Mouse (Mus musculus) spleen, adult 2 months (tissue): ENCODE data around the gene Sult5a1. TPM values are rescaled to one million over a fixed set of nuclear protein-coding genes. Genes with fewer than 3 reads are reported as not detected.

ENCODE experiments used
- DNase-seq, 2 experiments: peaks; one replicate each; pipeline versions ENCODE4 v3.0.0 to v3.0.0-alpha.2; 2012 to 2021; ENCODE audit warnings: low spot score in 2 of 2, low read depth in 1 of 2
- H3K27ac ChIP-seq: fragments of 200-500 bp; 2 replicates; pipeline ENCODE4 v1.5.1; 2012; ENCODE audit warnings: low read length, inconsistent platforms; ENCODE audit not compliant: insufficient read depth
- H3K27me3 ChIP-seq: fragments of 200-500 bp; 2 replicates; pipeline ENCODE4 v1.6.1; 2012; ENCODE audit warnings: mild to moderate bottlenecking, moderate library complexity, low read length, inconsistent platforms; ENCODE audit not compliant: control insufficient read depth, insufficient read depth
- H3K36me3 ChIP-seq: fragments of 200-500 bp; 2 replicates; pipeline ENCODE4 v1.6.1; 2012; ENCODE audit warnings: mild to moderate bottlenecking, low read length, inconsistent platforms; ENCODE audit not compliant: control insufficient read depth, insufficient read depth
- H3K4me1 ChIP-seq: fragments of 200-500 bp; 2 replicates; pipeline ENCODE4 v1.6.1; 2011; ENCODE audit warnings: inconsistent platforms; ENCODE audit not compliant: control insufficient read depth, insufficient read depth, insufficient read length
- H3K4me3 ChIP-seq: fragments of 200-500 bp; 2 replicates; pipeline ENCODE4 v1.5.1; 2011; ENCODE audit warnings: mild to moderate bottlenecking, inconsistent platforms; ENCODE audit not compliant: insufficient read depth, insufficient read length; ENCODE audit errors: extremely low read depth
- CTCF ChIP-seq: fragments of 200-500 bp; IDR thresholded peaks from 2 replicates; pipeline ENCODE4 v1.5.1; 2011; ENCODE audit warnings: mild to moderate bottlenecking, inconsistent platforms; ENCODE audit not compliant: insufficient read depth, insufficient read length, insufficient replicate concordance; ENCODE audit errors: extremely low read depth
- POLR2A ChIP-seq: fragments of 200-500 bp; IDR thresholded peaks from 2 replicates; pipeline ENCODE4 v1.6.1; 2011; ENCODE audit warnings: low read depth, low read length, inconsistent platforms
- WGBS: fragments of 180-500 bp; shearing (Covaris S2); methylation state at CpG from one replicate; pipeline ENCODE4 v1.1.7; 2018; 5-methylcytosine and 5-hydroxymethylcytosine counted together
- polyA plus RNA-seq: library from polyadenylated mRNA; depleted of rRNA; stranded (reverse); fragments of >200 nt; gene quantifications from 2 replicates; pipeline ENCODE4 v1.2.3, GENCODE M21; 2012

Gene Sult5a1
- polyA plus RNA-seq, 1 experiment: 0.92 TPM

GRCm38 (mm10) chr8:123135406-123135805, 22.7 kb downstream of the Sult5a1 start:
- no peaks in the 10 kb centered on the region for H3K4me1 ChIP-seq
- no peak for DNase-seq
- no peak overlapping the region for H3K4me3 ChIP-seq
- H3K36me3 ChIP-seq: no peaks in the 10 kb centered on the region
- H3K27ac ChIP-seq: no peak overlapping the region
- no peaks in the 10 kb centered on the region for H3K27me3 ChIP-seq
- TF ChIP-seq CTCF (no peak), POLR2A (no peak)
- WGBS: 64% methylated on average over 7 of the region's 7 CpGs

- Histone ChIP-seq H3K4me1 (no peaks in the 10 kb centered on the region), H3K27ac (no peak overlapping the region), H3K4me3 (no peak overlapping the region), H3K36me3 (no peaks in the 10 kb centered on the region), H3K27me3 (no peaks in the 10 kb centered on the region)
- TF ChIP-seq CTCF (no peak), POLR2A (no peak)
- WGBS: 85% methylated on average over 11 of the region's 11 CpGs
- DNase-seq: no peak
These were observed 23.9 kb downstream of the Sult5a1 start for GRCm38 (mm10) chr8:123134149-123134713.

DNA sequence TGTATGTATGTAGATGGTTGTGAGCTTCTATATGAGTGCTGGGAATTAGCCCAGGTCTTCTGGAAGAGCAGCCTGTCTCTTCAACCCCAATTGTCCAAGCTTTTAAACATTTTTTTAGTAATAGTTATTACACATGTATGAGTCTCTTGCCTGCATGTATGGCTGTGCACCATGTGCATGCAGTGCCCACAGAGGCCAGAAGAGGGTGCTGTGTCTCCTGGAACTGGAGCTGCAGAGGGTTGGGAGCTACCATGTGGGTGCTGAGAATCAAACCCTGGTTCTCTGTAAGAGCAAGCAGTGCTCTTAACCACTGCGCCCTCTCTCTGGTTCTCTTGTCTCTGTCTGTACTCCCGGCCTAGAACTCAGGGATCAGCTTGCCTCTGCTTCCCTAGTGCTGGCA, 25.2 kb downstream of the Sult5a1 start:
- no peak for TF ChIP-seq POLR2A
- TF ChIP-seq CTCF: no peak
- no peaks in the 10 kb centered on the region for H3K36me3 ChIP-seq
- 91% methylated on average over 2 of the region's 2 CpGs for WGBS
- DNase-seq: no peak
- H3K27ac ChIP-seq: no peak overlapping the region
- no peaks in the 10 kb centered on the region for H3K4me1 ChIP-seq
- no peaks in the 10 kb centered on the region for H3K27me3 ChIP-seq
- no peak overlapping the region for H3K4me3 ChIP-seq

DNA sequence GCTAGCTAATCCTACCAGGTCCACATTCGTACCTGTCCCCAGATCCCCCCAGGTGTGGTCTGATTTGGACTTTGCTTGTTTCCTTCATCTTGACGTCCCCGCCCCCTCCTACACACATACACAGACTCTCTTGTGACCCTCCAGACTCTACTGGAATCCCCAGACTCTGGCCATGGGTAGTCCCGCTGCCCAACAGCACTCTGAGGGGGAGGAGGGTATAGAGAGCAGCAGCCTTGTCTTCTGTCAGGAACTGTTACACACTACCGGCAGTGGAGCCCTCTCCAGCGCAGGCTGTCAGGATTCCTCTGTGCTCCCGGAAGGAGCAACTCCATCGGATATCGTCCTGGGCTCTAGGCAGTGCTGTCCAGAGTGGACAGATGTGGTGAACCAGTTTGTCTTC, 27.1 kb downstream of the Sult5a1 start:
- H3K4me1 ChIP-seq: no peaks in the 10 kb centered on the region
- H3K4me3 ChIP-seq: no peak overlapping the region
- TF ChIP-seq POLR2A (no peak), CTCF (no peak)
- 48% methylated on average over 9 of the region's 9 CpGs for WGBS
- no peaks in the 10 kb centered on the region for H3K36me3 ChIP-seq
- H3K27ac ChIP-seq: no peak overlapping the region
- no peak for DNase-seq
- no peaks in the 10 kb centered on the region for H3K27me3 ChIP-seq

GRCm38 (mm10) chr8:123126193-123126816, 31.8 kb downstream of the Sult5a1 start:
- 23% methylated on average over 19 of the region's 19 CpGs for WGBS
- TF ChIP-seq POLR2A: no peak
- TF ChIP-seq CTCF: no peak
- no peak for DNase-seq
- H3K27me3 ChIP-seq: no peaks in the 10 kb centered on the region
- H3K36me3 ChIP-seq: no peaks in the 10 kb centered on the region
- H3K27ac ChIP-seq: no peak overlapping the region
- H3K4me3 ChIP-seq: no peak overlapping the region
- H3K4me1 ChIP-seq: no peaks in the 10 kb centered on the region

GRCm38 (mm10) chr8:123122670-123123069, 35.4 kb downstream of the Sult5a1 start:
- Histone ChIP-seq H3K4me3 (no peak overlapping the region), H3K4me1 (peaks cover 4% of the 10 kb centered on the region; the same call in 1 of the 2 replicates), H3K27me3 (peaks cover 8% of the 10 kb centered on the region), H3K27ac (no peak overlapping the region), H3K36me3 (no peaks in the 10 kb centered on the region)
- TF ChIP-seq CTCF: no peak
- TF ChIP-seq POLR2A: no peak
- WGBS: 83% methylated on average over 5 of the region's 5 CpGs
- DNase-seq: no peak

- WGBS: 69% methylated on average over 9 of the region's 9 CpGs
- Histone ChIP-seq H3K27me3 (peaks cover 14% of the 10 kb centered on the region), H3K4me3 (no peak overlapping the region), H3K4me1 (peaks cover 10% of the 10 kb centered on the region), H3K36me3 (no peaks in the 10 kb centered on the region), H3K27ac (no peak overlapping the region)
- DNase-seq: no peak
- TF ChIP-seq CTCF: no peak
- no peak for TF ChIP-seq POLR2A
These were observed 36.1 kb downstream of the Sult5a1 start for GRCm38 (mm10) chr8:123122059-123122458.
